Mouse (Mus musculus): ENCODE results near the gene 5730409E04Rik. TPM values are rescaled to one million over a fixed set of nuclear protein-coding genes. Genes with fewer than 3 reads are reported as not detected.

5730409E04Rik gene
- 16.3 TPM for polyA plus RNA-seq (2014; fragmentation: Illumina TruSeq; extraction: RNeasy Lipid Tissue Mini Kit (QIAGEN cat#74804); ENCODE audit: low read depth, low replicate concordance)

GRCm38 (mm10) chr4:126609606-126610181 lies at the start of gene 5730409E04Rik:
Gene 5730409E04Rik (plus strand): TSS chr4:126609818.

Other genes starting within 250 kb of the 5730409E04Rik start
- 4.7 TPM for gene Ago3, start 180.3 kb upstream of the 5730409E04Rik start, polyA plus RNA-seq (2014; fragmentation: Illumina TruSeq; extraction: RNeasy Lipid Tissue Mini Kit (QIAGEN cat#74804); ENCODE audit: low read depth, low replicate concordance)
- 10.3 TPM for gene Ago1, start 141.2 kb upstream of the 5730409E04Rik start, polyA plus RNA-seq (2014; fragmentation: Illumina TruSeq; extraction: RNeasy Lipid Tissue Mini Kit (QIAGEN cat#74804); ENCODE audit: low read depth, low replicate concordance)
- 6.7 TPM for gene Ago4, start 76.3 kb upstream of the 5730409E04Rik start, polyA plus RNA-seq (2014; fragmentation: Illumina TruSeq; extraction: RNeasy Lipid Tissue Mini Kit (QIAGEN cat#74804); ENCODE audit: low read depth, low replicate concordance)
- gene Clspn, start 52.9 kb upstream of the 5730409E04Rik start, polyA plus RNA-seq (2014; fragmentation: Illumina TruSeq; extraction: RNeasy Lipid Tissue Mini Kit (QIAGEN cat#74804); ENCODE audit: low read depth, low replicate concordance) = 0.31 TPM
- 186 TPM for gene Psmb2, start 67.8 kb downstream of the 5730409E04Rik start, polyA plus RNA-seq (2014; fragmentation: Illumina TruSeq; extraction: RNeasy Lipid Tissue Mini Kit (QIAGEN cat#74804); ENCODE audit: low read depth, low replicate concordance)
- not detected for gene Tfap2e, start 126.4 kb downstream of the 5730409E04Rik start, polyA plus RNA-seq (2014; fragmentation: Illumina TruSeq; extraction: RNeasy Lipid Tissue Mini Kit (QIAGEN cat#74804); ENCODE audit: low read depth, low replicate concordance)
- 12.7 TPM for gene Ncdn, start 143.6 kb downstream of the 5730409E04Rik start, polyA plus RNA-seq (2014; fragmentation: Illumina TruSeq; extraction: RNeasy Lipid Tissue Mini Kit (QIAGEN cat#74804); ENCODE audit: low read depth, low replicate concordance)
- gene AU040320, start 143.7 kb downstream of the 5730409E04Rik start, polyA plus RNA-seq (2014; fragmentation: Illumina TruSeq; extraction: RNeasy Lipid Tissue Mini Kit (QIAGEN cat#74804); ENCODE audit: low read depth, low replicate concordance) = 27.0 TPM

Measured in heart, adult 10 weeks (tissue).